Mouse (Mus musculus) 3T3-L1 (cell line): ENCODE measurements at regions not wholly inside any gene's neighbourhood (a gene's known extent, or its start where the extent isn't known, plus 50 kb on each side); places are given as distances from the start of the nearest gene placed in this dataset.

Experiments
- DNase-seq: peaks from one replicate; pipeline ENCODE4 v3.0.0-alpha.2; 2015; ENCODE audit warnings: low read depth, low spot score

GRCm38 (mm10) chr7:55519579-55519978 lies 248.4 kb upstream of the Siglech start:
- no peak for DNase-seq

DNA sequence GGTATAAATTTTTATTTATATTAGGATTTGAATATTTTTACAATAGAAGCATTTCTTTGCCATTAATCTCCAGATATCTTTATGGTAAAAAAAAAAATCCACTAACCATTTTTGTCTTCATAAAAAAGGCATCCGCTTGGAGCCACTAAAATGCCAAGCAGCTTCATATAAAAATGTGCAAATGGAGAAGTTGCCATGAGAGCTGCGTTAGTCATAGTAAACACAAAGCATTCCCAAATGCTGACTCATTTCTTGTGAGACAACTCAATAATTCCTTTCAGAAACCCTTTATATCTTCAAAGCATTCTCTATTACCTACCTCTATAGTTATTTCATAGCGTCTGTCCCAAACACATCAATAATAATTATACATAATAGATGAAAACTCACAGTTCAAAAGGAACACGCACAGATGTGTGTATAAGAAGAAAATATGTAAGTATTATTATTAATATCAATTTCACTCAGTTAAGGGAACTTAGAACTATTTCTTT lies 228.1 kb upstream of the Siglech start:
- peak; percentile 83 for DNase-seq

DNA sequence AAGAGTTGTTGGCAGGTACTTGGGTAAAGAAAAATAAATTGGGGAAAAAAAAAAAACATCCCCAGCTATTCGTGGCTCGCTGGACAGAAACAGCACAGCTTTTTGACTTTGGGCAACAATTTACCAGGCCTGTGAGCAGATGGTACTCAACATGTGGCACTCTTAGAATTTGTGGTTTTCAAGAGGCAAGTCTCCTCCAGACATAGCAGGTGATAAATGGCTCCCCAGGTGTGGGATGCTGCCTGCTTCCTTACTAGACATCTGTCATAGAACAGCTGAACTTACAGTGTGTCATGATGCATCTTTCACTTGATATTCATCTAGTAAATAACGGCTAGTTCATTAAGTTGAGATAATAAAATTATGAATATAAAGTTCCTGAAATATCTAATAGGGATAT lies 218.8 kb upstream of the Siglech start:
- no peak for DNase-seq

- no peak for DNase-seq
These were observed 194.6 kb upstream of the Siglech start for GRCm38 (mm10) chr7:55573339-55573738.

DNA sequence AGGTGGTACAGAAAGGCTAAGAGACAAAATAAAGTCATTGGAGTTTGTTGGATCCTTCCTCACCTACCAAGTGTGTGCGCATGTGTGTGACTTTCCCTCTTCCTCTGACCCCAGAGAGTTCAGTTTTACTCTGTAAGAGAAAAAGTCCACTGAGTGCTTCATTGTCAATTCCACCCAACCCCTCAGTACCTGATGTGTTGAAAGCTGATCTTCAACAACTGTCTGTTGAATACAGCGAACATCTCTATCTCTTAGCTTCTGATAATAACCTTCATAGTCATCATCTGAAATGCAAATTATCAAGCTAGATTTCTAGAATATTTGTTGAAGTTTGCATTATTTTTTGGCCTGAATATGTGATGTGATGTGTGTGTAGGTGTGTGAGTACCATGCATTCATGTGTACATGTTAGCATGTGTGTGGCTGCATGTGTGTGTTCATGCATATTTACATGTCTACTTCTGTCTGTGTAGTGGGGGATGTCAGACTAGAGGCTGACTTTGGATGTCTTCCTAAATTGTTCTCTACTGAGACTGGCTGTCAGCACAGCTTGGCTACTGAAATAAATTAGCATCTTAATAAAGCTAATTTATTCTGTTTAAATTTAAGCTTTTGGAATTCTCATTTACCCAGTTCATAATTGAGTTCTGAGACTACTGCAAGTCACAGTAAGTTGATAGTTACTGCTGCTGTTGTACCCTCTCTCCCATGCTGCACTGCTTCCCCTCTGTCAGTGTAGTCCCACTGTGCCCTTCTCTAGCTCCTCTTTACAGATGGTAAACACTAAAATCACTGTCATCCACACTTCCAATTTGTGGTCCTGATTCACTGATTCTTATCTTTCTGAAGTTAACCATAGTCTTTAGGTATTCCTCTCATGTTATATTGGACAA lies 186.7 kb upstream of the Siglech start:
- DNase-seq: no peak
